Mouse (Mus musculus) heart, embryonic 12.5 days (tissue): Measurements from ENCODE around the gene Selenow. TPM values are rescaled to one million over a fixed set of nuclear protein-coding genes. Genes with fewer than 3 reads are reported as not detected.

Experiments used
- ATAC-seq: fragments of 200-750 bp; cut with Nextera tagmentation; 2 replicates; pipeline ENCODE4 v1.8.0; 2017; ENCODE audit warnings: moderate TSS enrichment, moderate library complexity; ENCODE audit not compliant: insufficient number of reproducible peaks, low FRiP score
- H3K27ac ChIP-seq: fragments of 300-500 bp; sonication (generic); 2 replicates; pipeline ENCODE4 v1.5.1; 2016; ENCODE audit warnings: mild to moderate bottlenecking, moderate library complexity; ENCODE audit not compliant: poor library complexity, severe bottlenecking
- H3K27me3 ChIP-seq: fragments of 300-500 bp; sonication (generic); replicated peaks from 2 replicates; pipeline ENCODE4 v1.6.1; 2016; ENCODE audit warnings: mild to moderate bottlenecking, moderate library complexity
- H3K36me3 ChIP-seq: fragments of 300-500 bp; sonication (generic); 2 replicates; pipeline ENCODE4 v1.6.1; 2016; ENCODE audit warnings: mild to moderate bottlenecking, moderate library complexity
- H3K4me1 ChIP-seq: fragments of 300-500 bp; sonication (generic); replicated peaks from 2 replicates; pipeline ENCODE4 v1.6.1; 2016; ENCODE audit warnings: mild to moderate bottlenecking
- H3K4me2 ChIP-seq: fragments of 300-500 bp; sonication (generic); 2 replicates; pipeline ENCODE4 v1.6.1; 2016; ENCODE audit warnings: mild to moderate bottlenecking, moderate library complexity
- H3K4me3 ChIP-seq: fragments of 300-500 bp; sonication (generic); 2 replicates; pipeline ENCODE4 v1.5.1; 2016; ENCODE audit warnings: mild to moderate bottlenecking
- H3K9ac ChIP-seq: fragments of 300-500 bp; sonication (generic); 2 replicates; pipeline ENCODE4 v1.6.1; 2016; ENCODE audit warnings: mild to moderate bottlenecking, moderate library complexity
- H3K9me3 ChIP-seq: fragments of 300-500 bp; sonication (generic); replicated peaks from 2 replicates; pipeline ENCODE4 v1.6.1; 2016; ENCODE audit warnings: mild to moderate bottlenecking, moderate library complexity
- WGBS: fragments of 180-500 bp; shearing (Covaris S2); methylation state at CpG from one replicate; pipeline ENCODE4 v1.1.7; 2016; 5-methylcytosine and 5-hydroxymethylcytosine counted together
- polyA plus RNA-seq: library from polyadenylated mRNA; unstranded; fragments of >200 nt; fragmentation: Nextera tagmentation; extraction: Ambion mirVana; gene quantifications from 2 replicates; pipeline ENCODE4 v1.2.1, GENCODE M21; 2016

Selenow gene
- polyA plus RNA-seq, 1 experiment from 2014 or later = 790 TPM

DNA sequence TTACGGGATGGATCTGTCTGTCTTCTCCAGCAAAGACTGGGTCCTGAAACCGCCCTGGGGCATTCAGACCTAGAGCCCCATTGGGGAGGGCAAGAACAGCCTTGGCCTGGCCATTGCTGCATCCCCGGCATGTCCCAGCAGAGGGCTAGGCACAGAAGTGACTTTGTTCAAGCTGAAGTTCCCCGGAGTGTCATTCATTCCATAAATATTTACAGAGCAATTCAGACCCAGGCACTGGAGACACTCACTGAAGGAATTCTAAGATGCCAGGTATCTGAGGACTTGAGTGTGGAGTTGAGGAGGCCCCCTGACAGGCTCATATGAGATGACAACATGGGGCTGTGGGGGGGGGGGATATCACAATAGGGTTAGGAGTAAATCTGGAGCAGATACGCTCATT is 33.9 kb upstream of the Selenow start:
- Histone ChIP-seq H3K27me3 (no peaks in the 10 kb centered on the region), H3K9ac (no peak overlapping the region), H3K4me1 (peaks cover 29% of the 10 kb centered on the region), H3K9me3 (peaks cover 6% of the 10 kb centered on the region; the same call in 1 of the 2 replicates), H3K36me3 (peaks cover 43% of the 10 kb centered on the region), H3K27ac (peak overlapping the region; percentile 50), H3K4me3 (no peak overlapping the region), H3K4me2 (no peak overlapping the region)
- WGBS = 61% methylated on average over 5 of the region's 5 CpGs
- ATAC-seq = no peak

DNA sequence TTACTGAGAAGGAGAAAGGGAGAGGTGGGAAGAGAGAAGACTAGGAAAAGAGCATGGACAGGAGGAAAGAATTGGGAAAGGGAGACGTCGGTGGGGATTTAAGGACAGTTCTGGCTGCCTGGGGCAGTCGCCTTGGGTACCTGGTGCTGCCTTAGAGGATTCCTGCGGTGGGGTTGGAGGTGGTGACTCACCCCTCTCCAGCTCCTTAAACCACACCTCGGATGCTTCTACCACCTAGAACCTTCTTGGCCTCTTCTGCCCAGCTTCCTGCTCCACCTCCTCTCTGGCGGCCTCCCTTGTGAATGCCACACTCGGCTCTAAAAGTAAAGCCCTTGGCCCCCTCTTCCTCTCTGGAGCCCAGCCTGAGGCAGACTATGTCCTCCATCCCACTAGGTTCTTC is 33.3 kb upstream of the Selenow start:
- Histone ChIP-seq H3K36me3 (peaks cover 46% of the 10 kb centered on the region), H3K27ac (peak overlapping the region; percentile 50), H3K27me3 (no peaks in the 10 kb centered on the region), H3K4me2 (peak overlapping the region; percentile 65), H3K9ac (peak overlapping the region; percentile 46), H3K9me3 (peaks cover 6% of the 10 kb centered on the region; the same call in 1 of the 2 replicates), H3K4me3 (peak overlapping the region; percentile 29), H3K4me1 (peaks cover 24% of the 10 kb centered on the region)
- WGBS = 18% methylated on average over 7 of the region's 7 CpGs
- 0 out of 2 replicates have a peak, but pooled peaks have one; percentile 12 for ATAC-seq

DNA sequence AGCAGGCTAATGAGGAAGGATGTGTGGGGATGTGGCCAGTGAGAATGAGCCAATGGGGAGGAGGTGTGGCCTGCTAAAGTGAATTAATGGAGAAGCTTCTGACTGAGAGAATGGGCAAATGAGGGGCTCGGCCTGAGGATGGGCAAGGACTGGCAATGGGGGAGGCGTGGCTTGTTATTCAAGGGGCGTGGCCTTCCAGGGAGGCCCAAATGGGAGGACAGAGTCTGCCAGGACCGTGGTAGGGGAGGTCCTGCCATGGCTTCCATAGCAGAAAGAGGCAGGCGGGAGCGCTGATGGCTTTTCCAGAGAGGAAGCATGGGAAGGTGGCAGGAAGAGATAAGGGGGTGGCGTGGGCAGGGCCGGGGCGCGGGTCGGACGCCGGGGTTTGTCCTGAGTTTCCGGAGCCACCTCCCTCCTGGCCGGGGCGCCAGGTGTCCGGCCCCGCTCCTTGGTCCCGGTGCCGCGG is 32.8 kb upstream of the Selenow start:
- Histone ChIP-seq H3K36me3 (peaks cover 49% of the 10 kb centered on the region), H3K4me2 (peak overlapping the region; percentile 65), H3K9ac (peak overlapping the region; percentile 46), H3K4me3 (peak overlapping the region; percentile 29), H3K4me1 (peaks cover 23% of the 10 kb centered on the region), H3K27ac (peak overlapping the region; percentile 50), H3K9me3 (peaks cover 6% of the 10 kb centered on the region; the same call in 1 of the 2 replicates), H3K27me3 (no peaks in the 10 kb centered on the region)
- peak; percentile 75 for ATAC-seq
- 7% methylated on average over 21 of the region's 21 CpGs for WGBS

- Histone ChIP-seq H3K4me3 (no peak overlapping the region), H3K9ac (no peak overlapping the region), H3K4me2 (no peak overlapping the region), H3K9me3 (peaks cover 6% of the 10 kb centered on the region; the same call in 1 of the 2 replicates), H3K36me3 (peaks cover 46% of the 10 kb centered on the region), H3K27ac (peak overlapping the region; percentile 45), H3K27me3 (no peaks in the 10 kb centered on the region), H3K4me1 (peaks cover 23% of the 10 kb centered on the region)
- peak; percentile 15; the same call in 1 of the 2 replicates for ATAC-seq
- 75% methylated on average over 7 of the region's 7 CpGs for WGBS
Observed at GRCm38 (mm10) chr7:15954436-15954835, 32.2 kb upstream of the Selenow start.

GRCm38 (mm10) chr7:15953307-15954074 is 31.3 kb upstream of the Selenow start:
- H3K4me1 ChIP-seq = peaks cover 31% of the 10 kb centered on the region
- H3K9ac ChIP-seq = no peak overlapping the region
- peaks cover 6% of the 10 kb centered on the region; the same call in 1 of the 2 replicates for H3K9me3 ChIP-seq
- no peak overlapping the region for H3K4me3 ChIP-seq
- H3K4me2 ChIP-seq = no peak overlapping the region
- ATAC-seq = no peak
- 80% methylated on average over 13 of the region's 13 CpGs for WGBS
- H3K27ac ChIP-seq = no peak overlapping the region
- H3K27me3 ChIP-seq = no peaks in the 10 kb centered on the region
- H3K36me3 ChIP-seq = peaks cover 41% of the 10 kb centered on the region

DNA sequence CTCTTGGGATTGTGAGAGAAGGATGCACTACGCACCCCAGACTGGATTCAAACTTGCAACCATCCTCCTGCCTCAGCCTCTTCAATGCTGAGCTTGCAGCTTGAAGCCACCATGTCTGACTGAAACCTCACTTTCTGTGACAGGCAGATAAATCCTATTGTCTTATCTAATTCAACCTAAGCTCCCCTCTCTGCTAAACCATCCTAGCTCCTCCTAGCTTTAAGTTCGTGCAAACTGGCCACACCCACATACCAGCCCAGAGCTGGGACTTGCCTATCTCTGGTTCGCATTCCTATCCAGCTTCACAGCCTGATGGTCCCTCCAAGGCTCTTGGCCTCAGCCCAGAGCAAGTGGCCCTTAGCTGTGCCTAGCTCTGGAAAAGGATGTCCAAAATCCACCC is 30.2 kb upstream of the Selenow start:
- Histone ChIP-seq H3K4me2 (no peak overlapping the region), H3K9me3 (peaks cover 6% of the 10 kb centered on the region; the same call in 1 of the 2 replicates), H3K4me3 (no peak overlapping the region), H3K27ac (no peak overlapping the region), H3K4me1 (peaks cover 36% of the 10 kb centered on the region), H3K36me3 (peaks cover 35% of the 10 kb centered on the region), H3K9ac (no peak overlapping the region), H3K27me3 (no peaks in the 10 kb centered on the region)
- no peak for ATAC-seq
- 44% methylated on average over 3 of the region's 3 CpGs for WGBS

GRCm38 (mm10) chr7:15950008-15950407 is 27.8 kb upstream of the Selenow start:
- 82% methylated on average over 15 of the region's 15 CpGs for WGBS

GRCm38 (mm10) chr7:15949216-15949790 is 27.1 kb upstream of the Selenow start:
- Histone ChIP-seq H3K27ac (peak overlapping the region; percentile 58; the same call in 1 of the 2 replicates), H3K4me1 (peaks cover 23% of the 10 kb centered on the region), H3K9ac (no peak overlapping the region), H3K36me3 (peaks cover 26% of the 10 kb centered on the region), H3K4me2 (no peak overlapping the region), H3K9me3 (peaks cover 6% of the 10 kb centered on the region; the same call in 1 of the 2 replicates), H3K27me3 (no peaks in the 10 kb centered on the region), H3K4me3 (no peak overlapping the region)
- no peak for ATAC-seq
- 68% methylated on average over 7 of the region's 7 CpGs for WGBS

More at GRCm38 (mm10) chr7:15950008-15950407, 27.8 kb upstream of the Selenow start:
- Histone ChIP-seq H3K9ac (no peak overlapping the region), H3K9me3 (peaks cover 6% of the 10 kb centered on the region; the same call in 1 of the 2 replicates), H3K36me3 (peaks cover 24% of the 10 kb centered on the region), H3K4me2 (no peak overlapping the region), H3K4me3 (no peak overlapping the region), H3K27me3 (no peaks in the 10 kb centered on the region), H3K4me1 (peaks cover 24% of the 10 kb centered on the region), H3K27ac (no peak overlapping the region)
- ATAC-seq = no peak

GRCm38 (mm10) chr7:15948381-15948941 is 26.3 kb upstream of the Selenow start:
- Histone ChIP-seq H3K36me3 (peaks cover 31% of the 10 kb centered on the region), H3K4me2 (peak overlapping the region; percentile 71), H3K4me1 (peaks cover 24% of the 10 kb centered on the region), H3K27me3 (no peaks in the 10 kb centered on the region), H3K27ac (peak overlapping the region; percentile 58; the same call in 1 of the 2 replicates), H3K4me3 (peak overlapping the region; percentile 28), H3K9ac (peak overlapping the region; percentile 72), H3K9me3 (peaks cover 2% of the 10 kb centered on the region; the same call in 1 of the 2 replicates)
- ATAC-seq = peak; percentile 66
- WGBS = 3% methylated on average over 23 of the region's 23 CpGs

DNA sequence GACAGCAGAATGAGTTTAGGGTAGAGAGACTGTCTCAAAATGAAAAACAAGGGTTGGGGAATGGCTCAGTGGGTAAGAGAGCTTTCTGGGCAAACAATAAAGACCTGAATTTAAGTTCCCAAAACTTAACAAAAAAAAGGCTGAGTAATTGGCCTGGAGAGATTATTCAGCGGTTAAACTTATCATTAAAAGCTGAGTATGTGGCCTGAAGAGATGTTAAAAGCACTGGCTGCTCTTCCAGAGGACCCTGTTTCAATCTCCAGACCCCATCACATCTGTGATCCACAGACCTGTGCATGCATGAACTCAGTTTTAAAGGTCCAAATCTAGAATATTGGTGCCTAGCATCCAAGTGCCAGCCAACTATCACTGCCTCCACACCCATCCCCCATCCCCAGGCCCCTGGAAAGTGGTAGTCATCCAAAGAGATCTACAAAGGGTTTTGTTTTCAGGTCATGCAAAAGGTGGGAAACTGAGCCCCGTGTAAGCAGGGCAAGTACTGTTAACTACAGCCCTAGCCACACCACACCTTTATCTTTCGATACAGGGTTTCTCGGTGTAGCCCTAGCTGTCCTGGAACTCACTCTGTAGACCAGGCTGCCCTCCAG is 25.6 kb upstream of the Selenow start:
- ATAC-seq = no peak
- H3K27ac ChIP-seq = peak overlapping the region; percentile 58; the same call in 1 of the 2 replicates

More for the DNA sequence above, 25.6 kb upstream of the Selenow start:
- H3K27me3 ChIP-seq = no peaks in the 10 kb centered on the region
- H3K4me2 ChIP-seq = peak overlapping the region; percentile 71
- H3K4me1 ChIP-seq = peaks cover 24% of the 10 kb centered on the region
- 38% methylated on average over 4 of the region's 4 CpGs for WGBS
- H3K36me3 ChIP-seq = peaks cover 35% of the 10 kb centered on the region
- no peak overlapping the region for H3K4me3 ChIP-seq
- no peaks in the 10 kb centered on the region for H3K9me3 ChIP-seq
- 0 out of 2 replicates have a peak overlapping the region, but pooled peaks have one; percentile 72 for H3K9ac ChIP-seq
